Mouse (Mus musculus): ENCODE results near the gene Cd300ld3.

GRCm38 (mm10) chr11:115086213-115086612, 38.0 kb upstream of the Cd300ld3 start:
- TF ChIP-seq CTCF (IDR thresholded peaks at IDR 0.05; ENCODE audit: borderline replicate concordance, insufficient read depth, low read depth, low read length) (no peak), POLR2A (IDR thresholded peaks at IDR 0.05; ENCODE audit: borderline replicate concordance, insufficient read depth, low read length) (no peak)
